Mouse (Mus musculus) embryonic facial prominence, embryonic 15.5 days (tissue): ENCODE measurements at regions not wholly inside any gene's neighbourhood (a gene's known extent, or its start where the extent isn't known, plus 50 kb on each side); places are given as distances from the start of the nearest gene placed in this dataset.

Source experiments
- ATAC-seq: fragments of 200-750 bp; cut with Nextera tagmentation; 2 replicates; pipeline ENCODE4 v1.8.0; 2017; ENCODE audit warnings: low read depth, moderate TSS enrichment; ENCODE audit not compliant: insufficient number of reproducible peaks, low FRiP score, low TSS enrichment
- H3K27ac ChIP-seq: fragments of 300-500 bp; sonication (generic); replicated peaks from 2 replicates; pipeline ENCODE4 v1.5.1; 2015; ENCODE audit warnings: mild to moderate bottlenecking, inconsistent platforms
- H3K27me3 ChIP-seq: fragments of 300-500 bp; sonication (generic); 2 replicates; pipeline ENCODE4 v1.6.1; 2015; ENCODE audit warnings: inconsistent platforms
- H3K36me3 ChIP-seq: fragments of 300-500 bp; sonication (generic); 2 replicates; pipeline ENCODE4 v1.6.1; 2015; ENCODE audit warnings: mild to moderate bottlenecking, inconsistent platforms
- H3K4me1 ChIP-seq: fragments of 300-500 bp; sonication (generic); 2 replicates; pipeline ENCODE4 v1.6.1; 2015; ENCODE audit warnings: inconsistent platforms
- H3K4me2 ChIP-seq: fragments of 300-500 bp; sonication (generic); replicated peaks from 2 replicates; pipeline ENCODE4 v1.6.1; 2015; ENCODE audit warnings: mild to moderate bottlenecking, inconsistent platforms
- H3K4me3 ChIP-seq: fragments of 300-500 bp; sonication (generic); replicated peaks from 2 replicates; pipeline ENCODE4 v1.5.1; 2015; ENCODE audit warnings: mild to moderate bottlenecking, inconsistent platforms
- H3K9ac ChIP-seq: fragments of 300-500 bp; sonication (generic); 2 replicates; pipeline ENCODE4 v1.6.1; 2015; ENCODE audit warnings: inconsistent platforms
- H3K9me3 ChIP-seq: fragments of 300-500 bp; sonication (generic); replicated peaks from 2 replicates; pipeline ENCODE4 v1.6.1; 2016; ENCODE audit warnings: inconsistent platforms
- whole genome bisulfite sequencing: fragments of 180-500 bp; shearing (Covaris S2); methylation state at CpG from one replicate; pipeline ENCODE4 v1.1.7; 2015; 5-methylcytosine and 5-hydroxymethylcytosine counted together

- ATAC-seq = no peak
- Histone ChIP-seq H3K4me3 (no peak overlapping the region), H3K27ac (no peak overlapping the region), H3K27me3 (no peaks in the 10 kb centered on the region), H3K9ac (no peak overlapping the region), H3K4me2 (no peak overlapping the region), H3K9me3 (no peaks in the 10 kb centered on the region), H3K36me3 (no peaks in the 10 kb centered on the region), H3K4me1 (peaks cover 5% of the 10 kb centered on the region; the same call in 1 of the 2 replicates)
- 50% methylated on average over 6 of the region's 6 CpGs for WGBS
Measured at GRCm38 (mm10) chr19:27509956-27510639, 80.5 kb upstream of the Pum3 start.

GRCm38 (mm10) chr19:27498278-27498677 is 68.7 kb upstream of the Pum3 start:
- Histone ChIP-seq H3K36me3 (no peaks in the 10 kb centered on the region), H3K9ac (no peak overlapping the region), H3K4me2 (no peak overlapping the region), H3K4me3 (no peak overlapping the region), H3K9me3 (no peaks in the 10 kb centered on the region), H3K27me3 (no peaks in the 10 kb centered on the region), H3K4me1 (no peaks in the 10 kb centered on the region), H3K27ac (no peak overlapping the region)
- no peak for ATAC-seq
- 87% methylated on average over 4 of the region's 4 CpGs for WGBS

GRCm38 (mm10) chr19:27492468-27492867 is 62.8 kb upstream of the Pum3 start:
- no peak overlapping the region for H3K4me3 ChIP-seq
- no peaks in the 10 kb centered on the region for H3K27me3 ChIP-seq
- no peaks in the 10 kb centered on the region for H3K36me3 ChIP-seq
- H3K9me3 ChIP-seq = no peaks in the 10 kb centered on the region
- no peak overlapping the region for H3K9ac ChIP-seq
- no peak overlapping the region for H3K4me2 ChIP-seq
- no peak for ATAC-seq
- H3K27ac ChIP-seq = no peak overlapping the region
- WGBS = 66% methylated on average over 8 of the region's 8 CpGs
- no peaks in the 10 kb centered on the region for H3K4me1 ChIP-seq

- H3K36me3 ChIP-seq = no peaks in the 10 kb centered on the region
- H3K9me3 ChIP-seq = no peaks in the 10 kb centered on the region
- no peaks in the 10 kb centered on the region for H3K27me3 ChIP-seq
- H3K4me1 ChIP-seq = no peaks in the 10 kb centered on the region
- H3K4me3 ChIP-seq = no peak overlapping the region
- H3K4me2 ChIP-seq = no peak overlapping the region
- H3K27ac ChIP-seq = no peak overlapping the region
- 85% methylated on average over 5 of the region's 5 CpGs for WGBS
- no peak for ATAC-seq
- H3K9ac ChIP-seq = no peak overlapping the region
Measured at GRCm38 (mm10) chr19:27491873-27492272, 62.2 kb upstream of the Pum3 start.

- 82% methylated on average over 4 of the region's 4 CpGs for WGBS
- H3K27me3 ChIP-seq = no peaks in the 10 kb centered on the region
- H3K4me1 ChIP-seq = no peaks in the 10 kb centered on the region
- no peak overlapping the region for H3K27ac ChIP-seq
- no peaks in the 10 kb centered on the region for H3K9me3 ChIP-seq
- H3K9ac ChIP-seq = no peak overlapping the region
- H3K4me3 ChIP-seq = no peak overlapping the region
- no peak for ATAC-seq
- no peak overlapping the region for H3K4me2 ChIP-seq
- no peaks in the 10 kb centered on the region for H3K36me3 ChIP-seq
Measured at GRCm38 (mm10) chr19:27489053-27489452, 59.4 kb upstream of the Pum3 start.
